Mouse (Mus musculus) stomach, embryonic 14.5 days (tissue): ENCODE results near the gene Tprn. TPM values are rescaled to one million over a fixed set of nuclear protein-coding genes. Genes with fewer than 3 reads are reported as not detected.

Source experiments
- ATAC-seq: fragments of 200-750 bp; cut with Nextera tagmentation; 2 replicates; pipeline ENCODE4 v1.8.0; 2017; ENCODE audit warnings: low read depth, moderate TSS enrichment; ENCODE audit not compliant: insufficient number of reproducible peaks, insufficient read depth, low FRiP score
- H3K27ac ChIP-seq: fragments of 300-500 bp; sonication (generic); 2 replicates; pipeline ENCODE4 v1.5.1; 2014; ENCODE audit warnings: mild to moderate bottlenecking, low read length, moderate library complexity, mixed read lengths
- H3K27me3 ChIP-seq: fragments of 300-500 bp; sonication (generic); 2 replicates; pipeline ENCODE4 v1.6.1; 2014; ENCODE audit warnings: low read length, control low read depth, mixed read lengths; ENCODE audit not compliant: control insufficient read depth, insufficient read depth
- H3K36me3 ChIP-seq: fragments of 300-500 bp; sonication (generic); 2 replicates; pipeline ENCODE4 v1.6.1; 2014; ENCODE audit warnings: mild to moderate bottlenecking, control low read depth, low read length, moderate library complexity, mixed read lengths; ENCODE audit not compliant: control insufficient read depth, insufficient read depth
- H3K4me1 ChIP-seq: fragments of 300-500 bp; sonication (generic); 2 replicates; pipeline ENCODE4 v1.6.1; 2014; ENCODE audit warnings: low read length, control low read depth, mixed read lengths; ENCODE audit not compliant: control insufficient read depth, insufficient read depth
- H3K4me2 ChIP-seq: fragments of 300-500 bp; sonication (generic); replicated peaks from 2 replicates; pipeline ENCODE4 v1.6.1; 2014; ENCODE audit warnings: low read depth, low read length, control low read depth
- H3K4me3 ChIP-seq: fragments of 300-500 bp; sonication (generic); 2 replicates; pipeline ENCODE4 v1.5.1; 2014; ENCODE audit warnings: low read depth, low read length, control low read depth
- H3K9ac ChIP-seq: fragments of 300-500 bp; sonication (generic); replicated peaks from 2 replicates; pipeline ENCODE4 v1.6.1; 2014; ENCODE audit warnings: low read depth, mild to moderate bottlenecking, control low read depth, low read length, moderate library complexity, mixed read lengths
- H3K9me3 ChIP-seq: fragments of 300-500 bp; sonication (generic); 2 replicates; pipeline ENCODE4 v1.6.1; 2016; ENCODE audit warnings: low read depth, low read length, control low read depth; ENCODE audit not compliant: control insufficient read depth
- WGBS: fragments of 180-500 bp; shearing (Covaris S2); extraction: QIAGEN DNeasy Blood & Tissue Kit; methylation state at CpG from one replicate; pipeline ENCODE4 v1.1.7; 2014; 5-methylcytosine and 5-hydroxymethylcytosine counted together
- polyA plus RNA-seq: library from polyadenylated mRNA; unstranded; fragments of >200 nt; fragmentation: Nextera tagmentation; extraction: Ambion mirVana; gene quantifications from 2 replicates; pipeline ENCODE4 v1.2.1, GENCODE M21; 2014

Tprn gene
- polyA plus RNA-seq = 6.2 and 8.5 TPM in 2 replicates

DNA sequence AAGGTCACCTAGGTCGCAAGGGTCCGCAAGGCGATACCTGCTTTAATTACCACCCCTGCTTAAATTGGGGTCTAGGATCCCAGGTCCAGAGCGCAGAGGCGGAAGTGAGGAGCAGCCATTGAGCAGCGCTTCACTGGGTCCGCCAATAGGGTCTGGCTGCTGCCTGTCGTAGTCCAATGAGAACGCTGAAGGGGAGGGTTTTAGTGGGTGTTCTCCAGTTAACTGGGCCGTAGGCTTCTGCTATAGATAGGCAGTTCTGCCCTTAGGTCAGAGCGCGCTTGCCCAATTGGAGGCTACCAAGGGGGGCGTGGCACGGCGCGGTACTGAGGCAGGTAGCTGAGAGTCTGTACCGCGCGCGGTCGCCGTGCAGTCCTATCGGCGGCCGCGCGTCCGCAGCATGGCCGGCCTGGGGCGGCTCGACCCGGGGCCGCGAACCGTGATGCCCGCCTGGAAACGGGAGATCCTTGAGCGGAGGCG, at the start of gene Tprn:
Gene Tprn (plus strand): TSS at position 328 of the 477 bp plus-strand sequence.
- peak within 1 kb of the TSS; percentile 50 for H3K4me3 ChIP-seq
- ATAC-seq = peak; percentile 97
- peak within 1 kb of the TSS; percentile 99 for H3K4me2 ChIP-seq
- H3K4me1 ChIP-seq = peaks cover 9% of the 10 kb centered on the region; the same call in 1 of the 2 replicates
- no peaks in the 10 kb centered on the region for H3K9me3 ChIP-seq
- H3K36me3 ChIP-seq = no peaks in the 10 kb centered on the region
- under 1% methylated on average over 39 of the region's 39 CpGs for WGBS
- H3K9ac ChIP-seq = peak within 1 kb of the TSS; percentile 23
- H3K27ac ChIP-seq = no peak within 1 kb of the TSS
- no peaks in the 10 kb centered on the region; the same call in none of the 2 replicates for H3K27me3 ChIP-seq

DNA sequence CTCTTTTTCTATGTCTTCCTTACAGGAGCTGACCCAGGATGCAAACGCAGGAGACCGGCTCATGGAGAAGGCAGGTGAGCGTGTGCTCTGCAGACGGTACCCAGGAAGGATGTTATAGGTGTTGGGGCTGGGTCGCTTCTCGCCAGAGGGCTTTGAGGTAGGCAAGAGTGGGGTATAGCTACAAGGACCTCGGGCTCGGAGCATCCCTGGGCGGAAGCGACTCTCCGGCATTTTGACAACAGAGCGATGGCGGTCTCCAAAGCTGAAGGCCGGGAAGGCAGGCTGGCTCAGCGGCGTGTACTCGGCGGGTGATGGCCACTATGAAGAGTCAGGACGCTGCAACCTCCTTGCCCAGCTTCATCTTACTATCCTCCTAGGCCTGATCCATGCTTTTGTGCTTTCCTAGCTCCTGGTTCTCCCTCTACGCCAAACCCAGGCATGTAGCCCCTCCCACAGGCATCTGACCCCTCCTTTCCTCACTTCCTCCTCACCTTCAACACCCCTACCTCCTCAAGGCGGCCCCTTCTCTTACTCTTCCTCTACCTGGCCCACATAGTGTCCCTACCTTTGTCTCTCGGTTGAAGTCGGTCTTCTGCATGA, 49.1 kb upstream of the Tprn start:
- Histone ChIP-seq H3K9me3 (no peaks in the 10 kb centered on the region), H3K4me2 (no peak overlapping the region), H3K4me1 (peaks cover 13% of the 10 kb centered on the region), H3K4me3 (no peak overlapping the region), H3K36me3 (peaks cover 5% of the 10 kb centered on the region), H3K27me3 (no peaks in the 10 kb centered on the region), H3K27ac (no peak overlapping the region), H3K9ac (no peak overlapping the region)
- ATAC-seq = no peak
- WGBS = 61% methylated on average over 23 of the region's 23 CpGs

DNA sequence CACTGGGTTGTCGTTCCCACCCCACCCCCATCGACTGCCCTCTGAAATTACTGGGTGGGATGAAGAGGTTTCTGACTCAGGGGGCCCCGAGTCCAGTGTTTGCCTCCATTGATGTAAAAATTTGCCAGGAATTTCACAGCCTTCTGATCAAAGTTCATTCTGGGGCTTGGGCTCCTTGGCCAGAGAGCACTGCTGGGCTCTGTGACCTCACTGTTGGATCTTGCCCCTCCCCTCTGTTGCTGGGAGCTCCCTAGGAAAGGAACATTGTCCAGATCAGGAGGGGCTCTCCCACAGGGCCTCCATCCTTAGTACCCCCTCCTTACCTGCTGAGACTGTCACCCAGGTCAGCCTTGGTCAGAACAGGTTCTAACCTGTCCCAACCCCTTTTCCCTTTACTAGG, 48.0 kb upstream of the Tprn start, which contains the start of gene Stpg3:
Gene Stpg3 (minus strand): TSS at position 194 of the 400 bp plus-strand sequence.
- Histone ChIP-seq H3K9ac (no peak within 1 kb of the TSS), H3K36me3 (no peaks in the 10 kb centered on the region; the same call in 1 of the 2 replicates), H3K4me3 (no peak within 1 kb of the TSS), H3K4me1 (peaks cover 13% of the 10 kb centered on the region), H3K4me2 (no peak within 1 kb of the TSS), H3K9me3 (no peaks in the 10 kb centered on the region), H3K27me3 (no peaks in the 10 kb centered on the region), H3K27ac (no peak within 1 kb of the TSS)
- 69% methylated on average over 3 of the region's 3 CpGs for WGBS
- no peak for ATAC-seq

DNA sequence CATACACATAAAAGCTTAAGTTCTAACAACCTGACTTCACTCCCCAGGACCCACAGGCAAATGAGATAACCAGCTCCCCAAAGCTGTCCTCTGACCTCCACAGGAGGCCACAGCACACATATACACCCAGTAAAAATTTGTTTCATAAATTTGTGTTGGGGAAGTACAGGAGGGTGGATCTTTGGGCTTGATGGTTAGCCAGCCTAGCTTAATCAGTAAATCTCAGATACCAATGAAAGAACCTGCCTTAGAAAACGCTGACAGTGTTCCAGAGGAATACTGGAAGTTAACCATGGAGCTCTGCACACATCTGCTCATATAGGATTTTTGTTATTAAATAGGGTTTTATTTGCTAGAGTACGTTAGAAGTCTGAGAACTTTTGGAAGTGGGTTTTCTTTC, 44.8 kb upstream of the Tprn start:
- Histone ChIP-seq H3K4me3 (no peak overlapping the region), H3K4me2 (no peak overlapping the region), H3K9ac (no peak overlapping the region), H3K4me1 (no peaks in the 10 kb centered on the region), H3K27me3 (no peaks in the 10 kb centered on the region), H3K36me3 (peaks cover 6% of the 10 kb centered on the region), H3K9me3 (no peaks in the 10 kb centered on the region), H3K27ac (no peak overlapping the region)
- WGBS = 62% methylated on average over 2 of the region's 2 CpGs
- no peak for ATAC-seq

DNA sequence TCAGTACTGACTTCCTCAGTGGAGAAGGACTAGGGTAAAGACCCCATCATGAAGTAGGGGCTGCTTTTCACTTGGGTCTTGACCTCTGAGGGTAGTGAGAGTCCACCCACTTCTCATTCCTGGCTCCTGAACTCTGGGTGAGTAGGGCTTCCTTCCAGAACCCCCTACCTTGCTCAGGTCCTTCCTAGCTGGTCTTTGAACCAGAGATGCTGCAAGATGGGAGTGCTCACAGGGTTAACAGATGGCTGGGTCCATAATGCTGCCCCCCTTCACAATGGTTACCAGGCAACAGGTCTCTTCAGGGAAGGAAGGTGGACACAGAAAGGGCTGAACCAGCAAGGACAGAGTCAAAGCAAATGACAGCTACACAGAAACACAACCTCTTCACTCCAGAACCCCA, 44.0 kb upstream of the Tprn start, which contains the start of gene Fam166a:
Gene Fam166a (plus strand): TSS at position 301 of the 400 bp plus-strand sequence.
- peaks cover 2% of the 10 kb centered on the region; the same call in 1 of the 2 replicates for H3K4me1 ChIP-seq
- no peak within 1 kb of the TSS for H3K4me2 ChIP-seq
- H3K27me3 ChIP-seq = no peaks in the 10 kb centered on the region
- no peaks in the 10 kb centered on the region for H3K9me3 ChIP-seq
- H3K27ac ChIP-seq = no peak within 1 kb of the TSS
- no peak within 1 kb of the TSS for H3K4me3 ChIP-seq
- ATAC-seq = no peak
- no peak within 1 kb of the TSS for H3K9ac ChIP-seq
- H3K36me3 ChIP-seq = peaks cover 6% of the 10 kb centered on the region

DNA sequence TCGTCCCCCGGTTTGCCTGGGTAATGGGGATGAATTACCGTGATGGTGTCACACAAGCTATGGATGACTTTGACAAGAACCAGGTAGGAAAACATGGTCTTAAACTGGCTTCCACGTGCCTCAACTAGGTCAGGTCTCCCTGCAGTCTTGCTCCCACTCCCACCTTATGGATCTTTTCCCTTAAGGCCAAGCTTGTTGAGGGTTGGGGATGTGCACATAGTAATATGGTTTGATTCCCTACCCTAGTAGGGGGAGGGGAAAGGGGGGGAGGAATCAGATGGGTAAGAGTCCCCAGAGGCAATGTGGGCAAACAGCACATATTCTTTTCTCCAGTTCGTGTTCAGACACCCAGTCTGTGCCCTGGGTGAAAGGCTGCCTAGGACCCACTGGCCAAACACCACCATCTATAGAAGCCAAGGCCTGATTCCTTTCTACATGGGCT, 41.1 kb upstream of the Tprn start:
- H3K9me3 ChIP-seq = no peaks in the 10 kb centered on the region

DNA sequence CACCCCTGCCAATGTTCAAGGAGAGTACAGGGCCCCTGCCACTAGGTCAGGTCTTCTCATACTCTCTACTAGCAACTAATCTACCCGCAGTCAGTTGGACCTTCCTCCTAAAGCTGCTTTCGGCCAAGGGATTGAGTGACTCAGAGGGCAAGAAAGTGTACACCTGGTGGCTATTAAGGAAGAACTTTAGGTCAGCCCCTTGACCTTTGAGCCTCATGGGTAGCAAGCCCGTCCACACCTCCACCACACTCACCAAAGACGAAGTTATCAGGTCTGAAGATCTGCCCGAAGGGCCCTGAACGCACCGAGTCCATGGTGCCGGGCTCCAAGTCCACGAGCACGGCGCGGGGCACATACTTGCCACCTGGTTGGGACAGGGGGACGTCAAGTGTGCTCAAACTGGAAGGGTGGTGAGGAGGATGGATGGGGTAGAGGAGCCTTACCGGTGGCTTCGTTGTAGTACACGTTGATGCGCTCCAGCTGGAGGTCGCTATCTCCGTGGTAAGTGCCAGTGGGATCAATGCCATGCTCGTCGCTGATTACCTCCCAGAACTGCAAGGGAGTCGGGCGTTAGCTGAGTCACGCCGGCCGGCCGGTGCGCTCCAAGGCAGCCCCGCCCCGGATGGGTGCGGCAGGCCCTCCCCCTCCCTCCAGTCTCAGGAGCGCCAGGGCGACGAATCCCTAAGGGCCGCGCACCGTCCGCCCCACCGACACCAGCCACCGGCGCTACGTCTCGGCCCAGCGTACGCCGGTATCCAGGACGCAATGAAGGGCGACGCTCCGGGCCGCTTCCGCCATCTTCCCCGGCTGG, 38.5 kb upstream of the Tprn start:
- Histone ChIP-seq H3K4me3 (peak overlapping the region; percentile 89), H3K36me3 (peaks cover 6% of the 10 kb centered on the region), H3K27me3 (no peaks in the 10 kb centered on the region), H3K27ac (peak overlapping the region; percentile 96), H3K4me2 (peak overlapping the region; percentile 89), H3K4me1 (peaks cover 8% of the 10 kb centered on the region; the same call in 1 of the 2 replicates), H3K9ac (peak overlapping the region; percentile 82), H3K9me3 (no peaks in the 10 kb centered on the region)
- ATAC-seq = peak; percentile 57
- WGBS = 1% methylated on average over 53 of the region's 53 CpGs

More for the DNA sequence above, 41.1 kb upstream of the Tprn start:
- H3K9ac ChIP-seq = no peak overlapping the region
- H3K27me3 ChIP-seq = no peaks in the 10 kb centered on the region
- no peak overlapping the region for H3K4me3 ChIP-seq
- H3K4me2 ChIP-seq = no peak overlapping the region
- peaks cover 6% of the 10 kb centered on the region for H3K36me3 ChIP-seq
- WGBS = 72% methylated on average over 5 of the region's 5 CpGs
- peaks cover 8% of the 10 kb centered on the region; the same call in 1 of the 2 replicates for H3K4me1 ChIP-seq
- no peak for ATAC-seq
- H3K27ac ChIP-seq = no peak overlapping the region

DNA sequence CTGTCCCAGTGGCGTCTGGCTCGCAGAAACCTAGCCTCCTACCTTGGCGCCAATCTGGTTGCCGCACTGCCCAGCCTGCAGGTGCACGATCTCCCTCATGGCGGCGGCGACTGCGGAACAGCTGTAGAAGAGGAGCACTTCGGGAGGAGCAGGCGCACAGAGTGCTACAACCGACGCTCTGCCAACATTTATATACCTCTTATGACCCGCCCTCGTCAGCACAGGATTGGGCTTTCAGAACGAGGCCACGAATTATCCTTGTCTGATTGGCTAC, 38.0 kb upstream of the Tprn start, which contains the start of gene Tubb4b:
Gene Tubb4b (minus strand): TSS at position 211 of the 274 bp plus-strand sequence.
- ATAC-seq = no peak
- Histone ChIP-seq H3K4me3 (peak within 1 kb of the TSS; percentile 89), H3K9ac (peak within 1 kb of the TSS; percentile 82), H3K27ac (peak within 1 kb of the TSS; percentile 97), H3K4me1 (peaks cover 8% of the 10 kb centered on the region; the same call in 1 of the 2 replicates), H3K36me3 (peaks cover 6% of the 10 kb centered on the region), H3K4me2 (peak within 1 kb of the TSS; percentile 89), H3K9me3 (no peaks in the 10 kb centered on the region), H3K27me3 (no peaks in the 10 kb centered on the region)
- 0% methylated on average over 17 of the region's 17 CpGs for WGBS
